Mouse (Mus musculus): ENCODE measurements around the gene Fbxl17.

Gene Fbxl17

GRCm38 (mm10) chr17:63167248-63167647 is 332.6 kb downstream of the Fbxl17 start:
- DNase-seq (ENCODE audit: low read depth, low spot score) = no peak

DNA sequence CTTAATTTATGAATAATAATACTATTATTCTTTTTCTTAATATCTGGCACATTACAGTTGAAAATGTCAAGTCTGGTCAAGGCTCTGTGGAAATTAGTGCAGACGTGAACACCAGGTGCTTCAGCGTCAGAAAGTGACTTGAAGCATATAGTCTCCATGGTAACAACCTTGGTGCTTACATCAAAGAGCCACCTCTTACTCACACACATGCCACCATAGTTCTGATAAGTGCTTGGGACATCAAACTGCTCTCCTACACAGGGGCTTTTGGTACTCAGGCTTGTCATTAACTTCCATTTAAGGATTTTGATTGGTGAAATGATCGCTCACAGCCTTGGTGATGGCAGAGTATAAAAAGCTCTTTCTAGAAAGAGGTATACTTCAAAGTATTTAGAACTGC is 333.1 kb downstream of the Fbxl17 start:
- no peak for DNase-seq (ENCODE audit: low read depth, low spot score)

GRCm38 (mm10) chr17:63165847-63166246 is 334.0 kb downstream of the Fbxl17 start:
- no peak for DNase-seq (ENCODE audit: low read depth, low spot score)

GRCm38 (mm10) chr17:63164289-63164688 is 335.5 kb downstream of the Fbxl17 start:
- no peak for DNase-seq (ENCODE audit: low read depth, low spot score)

- no peak for DNase-seq (ENCODE audit: low read depth, low spot score)
Observed at GRCm38 (mm10) chr17:63161953-63162352, 337.9 kb downstream of the Fbxl17 start.

- no peak for DNase-seq (ENCODE audit: low read depth, low spot score)
Observed at GRCm38 (mm10) chr17:63159196-63159595, 340.6 kb downstream of the Fbxl17 start.

DNA sequence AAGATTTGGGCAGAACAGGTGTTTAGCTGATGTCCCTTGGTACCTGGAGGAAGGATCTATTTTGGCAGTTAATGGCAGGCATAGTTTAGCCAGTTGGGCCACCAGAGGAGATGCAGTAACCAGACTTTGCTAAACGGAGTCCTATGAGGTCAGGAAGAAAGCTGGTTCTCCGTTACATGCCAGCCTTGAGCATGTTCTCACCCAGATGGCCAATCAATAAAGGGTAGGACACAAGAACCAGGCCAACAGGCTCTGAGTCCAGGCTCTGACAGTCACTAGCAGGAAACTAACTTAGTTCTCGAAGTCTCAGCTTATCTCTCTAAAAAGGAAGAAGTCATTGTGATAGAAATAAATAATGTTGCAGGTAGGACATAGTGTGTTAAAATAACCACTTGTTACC is 341.4 kb downstream of the Fbxl17 start:
- DNase-seq (ENCODE audit: low read depth, low spot score) = no peak

GRCm38 (mm10) chr17:63157906-63158305 is 341.9 kb downstream of the Fbxl17 start:
- no peak for DNase-seq (ENCODE audit: low read depth, low spot score)

- no peak for DNase-seq (ENCODE audit: low read depth, low spot score)
Observed at GRCm38 (mm10) chr17:63157019-63157418, 342.8 kb downstream of the Fbxl17 start.

GRCm38 (mm10) chr17:63146514-63146913 is 353.3 kb downstream of the Fbxl17 start:
- no peak for DNase-seq (ENCODE audit: low read depth, low spot score)

DNA sequence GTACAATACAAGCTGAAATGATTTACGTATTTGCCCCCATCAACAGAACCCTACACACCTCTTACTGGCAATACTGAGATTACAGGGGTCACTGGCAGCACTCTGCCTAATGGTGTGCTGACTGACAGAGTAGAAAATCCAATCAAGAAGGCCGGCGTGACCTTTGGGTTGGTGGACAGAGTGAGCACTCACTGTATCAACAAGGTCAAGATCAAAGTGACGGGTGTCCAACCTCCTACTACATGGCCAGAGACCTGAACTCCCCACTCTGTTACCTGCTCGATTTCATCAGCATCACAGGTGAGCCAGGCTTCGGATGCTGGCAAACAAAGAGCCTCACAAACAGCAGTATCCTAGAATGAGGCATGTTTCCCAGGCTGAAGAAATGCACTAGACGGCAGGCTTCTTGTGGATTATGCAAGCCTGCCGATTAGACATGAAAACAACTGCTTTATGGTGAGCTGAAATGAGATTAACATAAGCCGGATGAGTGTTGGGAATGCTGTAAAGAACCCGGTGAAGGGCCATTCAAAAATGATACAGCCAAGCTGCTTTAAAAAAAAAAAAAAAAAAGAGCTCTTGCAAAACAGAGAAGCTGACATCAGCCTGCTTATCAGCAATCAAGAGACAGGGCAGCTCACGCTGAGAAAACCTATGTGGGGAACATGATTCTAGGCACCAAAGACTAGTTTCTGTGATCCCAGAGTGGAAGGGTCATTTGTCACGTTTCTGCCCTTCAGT is 353.9 kb downstream of the Fbxl17 start:
- DNase-seq (ENCODE audit: low read depth, low spot score) = no peak

GRCm38 (mm10) chr17:63145311-63145741 is 354.5 kb downstream of the Fbxl17 start:
- no peak for DNase-seq (ENCODE audit: low read depth, low spot score)

- DNase-seq (ENCODE audit: low read depth, low spot score) = no peak
Observed at GRCm38 (mm10) chr17:63143825-63144224, 356.0 kb downstream of the Fbxl17 start.

DNA sequence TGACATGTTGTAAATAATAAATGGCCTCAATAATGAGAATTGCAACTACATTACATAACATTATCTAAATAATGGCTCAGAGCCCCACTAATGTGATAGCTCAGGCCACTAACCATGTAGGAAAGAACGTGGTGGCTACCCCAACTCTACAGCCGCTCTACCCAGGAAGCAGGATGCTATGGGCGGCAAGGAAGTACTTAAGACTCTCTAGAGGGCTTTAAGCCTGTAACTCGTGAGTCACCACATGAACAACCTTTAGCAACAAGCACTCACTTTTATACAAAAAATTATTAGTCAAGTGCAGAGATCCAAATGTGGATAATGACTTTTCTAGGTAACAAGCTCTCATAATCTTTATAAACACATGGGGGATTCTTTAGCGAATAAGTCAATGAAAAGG is 365.0 kb downstream of the Fbxl17 start:
- DNase-seq (ENCODE audit: low read depth, low spot score) = no peak

- DNase-seq (ENCODE audit: low read depth, low spot score) = no peak
Observed at GRCm38 (mm10) chr17:63122427-63122826, 377.4 kb downstream of the Fbxl17 start.

DNA sequence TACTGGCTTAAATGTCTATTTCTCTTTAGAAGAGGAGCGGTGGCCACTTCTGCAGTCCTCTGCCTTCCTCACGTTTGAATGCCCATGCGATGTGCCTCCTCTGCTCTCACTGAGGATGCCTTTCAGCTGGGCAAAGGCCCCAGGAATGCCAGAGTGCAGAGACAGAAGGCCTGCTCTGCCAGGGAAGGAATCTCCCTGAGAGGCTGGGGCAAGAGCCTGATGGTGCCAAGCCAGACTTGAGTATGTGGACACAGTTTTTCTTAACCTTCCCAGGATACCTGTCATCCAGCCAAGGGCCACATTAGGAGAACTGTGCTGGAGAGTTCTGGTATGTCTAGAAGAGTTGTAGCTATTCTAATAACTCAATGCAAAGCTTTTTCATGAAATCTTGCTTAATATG is 380.1 kb downstream of the Fbxl17 start:
- DNase-seq (ENCODE audit: low read depth, low spot score) = no peak

GRCm38 (mm10) chr17:63119077-63119476 is 380.7 kb downstream of the Fbxl17 start:
- no peak for DNase-seq (ENCODE audit: low read depth, low spot score)

DNA sequence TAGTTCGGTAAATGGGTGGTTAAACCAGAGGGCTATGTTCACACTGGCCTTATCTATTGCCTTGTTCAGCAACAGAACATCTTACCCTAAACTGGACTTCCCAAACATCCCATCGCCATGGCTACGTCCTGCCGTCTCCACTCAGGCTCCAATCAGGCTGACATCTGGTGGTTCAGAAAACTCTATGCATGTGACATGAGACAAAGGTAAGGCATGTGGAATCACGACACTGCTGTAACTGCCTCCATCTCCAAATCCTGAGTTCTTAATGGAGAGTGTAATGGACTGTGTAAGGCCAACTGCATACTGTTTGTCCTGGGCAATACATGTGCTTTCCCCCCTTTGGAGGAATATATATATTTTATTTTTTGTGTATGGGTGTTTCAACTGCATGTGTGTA is 382.7 kb downstream of the Fbxl17 start:
- no peak for DNase-seq (ENCODE audit: low read depth, low spot score)

GRCm38 (mm10) chr17:63114399-63115085 is 385.3 kb downstream of the Fbxl17 start:
- DNase-seq (ENCODE audit: low read depth, low spot score) = no peak

DNA sequence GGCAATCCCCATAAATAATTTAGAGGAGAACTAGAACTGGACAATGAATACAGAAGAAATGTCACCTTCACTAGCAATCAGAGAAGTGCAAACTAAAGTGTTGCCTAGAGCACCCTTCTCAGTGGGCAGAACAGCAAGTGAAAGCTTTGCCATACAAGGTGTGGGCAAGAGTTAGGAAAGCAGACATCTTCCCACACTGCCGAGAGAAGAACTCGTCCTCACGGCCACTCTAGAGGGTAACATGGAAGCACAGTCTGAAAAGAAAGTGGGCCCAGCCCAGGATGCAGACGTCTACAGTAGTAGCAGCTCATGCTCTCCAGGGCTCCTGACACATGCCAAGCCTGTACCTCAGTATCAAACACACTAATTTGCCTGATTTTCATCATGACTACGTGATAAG is 387.0 kb downstream of the Fbxl17 start:
- DNase-seq (ENCODE audit: low read depth, low spot score) = no peak

DNA sequence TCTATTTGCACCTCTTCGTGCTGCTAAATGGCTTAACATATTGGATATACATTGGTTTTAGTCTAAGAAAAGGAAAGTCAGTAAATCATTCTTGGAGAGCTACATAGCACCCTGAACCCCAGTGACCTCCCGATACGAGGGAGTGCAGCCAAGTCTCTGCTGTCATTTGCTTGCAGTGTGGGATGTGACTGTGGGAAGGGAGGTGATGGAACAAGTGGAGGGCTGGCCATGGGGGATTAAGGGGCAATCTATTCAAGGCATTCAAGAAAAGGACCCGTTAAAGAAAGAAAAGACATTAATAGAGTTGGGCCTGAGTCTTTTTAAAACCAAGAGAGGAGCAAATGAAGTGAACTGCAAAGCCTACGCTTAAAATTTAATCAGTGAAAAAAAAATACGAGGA is 388.8 kb downstream of the Fbxl17 start:
- no peak for DNase-seq (ENCODE audit: low read depth, low spot score)

- DNase-seq (ENCODE audit: low read depth, low spot score) = no peak
Observed at GRCm38 (mm10) chr17:63110211-63110755, 389.5 kb downstream of the Fbxl17 start.

- no peak for DNase-seq (ENCODE audit: low read depth, low spot score)
Observed at GRCm38 (mm10) chr17:63108035-63108434, 391.8 kb downstream of the Fbxl17 start.

Measured in forelimb bud, embryonic 11.5 days (tissue).